Mouse (Mus musculus) adrenal gland, postnatal 4 days (tissue): ENCODE results near the gene Strn4. TPM values are rescaled to one million over a fixed set of nuclear protein-coding genes. Genes with fewer than 3 reads are reported as not detected.

ENCODE experiments used
- DNase-seq, 2 experiments: peaks; one replicate each; pipeline ENCODE4 v3.0.0; 2021 to 2022; ENCODE audit warnings: low spot score in 2 of 2, mixed read lengths in 2 of 2
- long read RNA-seq, 2 experiments: library from polyadenylated mRNA; stranded (forward); transcript quantifications; one replicate each; pipeline ENCODE4 v2.0.0; 2021
- total RNA-seq, 2 experiments: library from RNA; stranded (reverse); gene quantifications; 2 replicates each; pipeline ENCODE4 v1.2.3; 2021

Gene Strn4
- 100 to 1,000 TPM in 1 of 2 experiments, 10 to 100 TPM in 1; 96.9 to 106 TPM for total RNA-seq
- long read RNA-seq, experiment 1, transcript Strn4-202 (18 exons, 3,082 nt) = major isoform, 80 of 126 reads
- long read RNA-seq, experiment 1, transcript Strn4-201 (18 exons, 3,535 nt) = minor isoform, 17 of 126 reads
- long read RNA-seq, experiment 1, partial matches to known transcripts = 17 of 126 reads
- long read RNA-seq, experiment 1, other reads (novel, unspliced or antisense) = 12 of 126 reads
- long read RNA-seq, experiment 2, transcript Strn4-202 (18 exons, 3,082 nt) = major isoform, 216 of 309 reads
- long read RNA-seq, experiment 2, transcript Strn4-201 (18 exons, 3,535 nt) = minor isoform, 50 of 309 reads
- long read RNA-seq, experiment 2, partial matches to known transcripts = 18 of 309 reads
- long read RNA-seq, experiment 2, other reads (novel, unspliced or antisense) = 25 of 309 reads

DNA sequence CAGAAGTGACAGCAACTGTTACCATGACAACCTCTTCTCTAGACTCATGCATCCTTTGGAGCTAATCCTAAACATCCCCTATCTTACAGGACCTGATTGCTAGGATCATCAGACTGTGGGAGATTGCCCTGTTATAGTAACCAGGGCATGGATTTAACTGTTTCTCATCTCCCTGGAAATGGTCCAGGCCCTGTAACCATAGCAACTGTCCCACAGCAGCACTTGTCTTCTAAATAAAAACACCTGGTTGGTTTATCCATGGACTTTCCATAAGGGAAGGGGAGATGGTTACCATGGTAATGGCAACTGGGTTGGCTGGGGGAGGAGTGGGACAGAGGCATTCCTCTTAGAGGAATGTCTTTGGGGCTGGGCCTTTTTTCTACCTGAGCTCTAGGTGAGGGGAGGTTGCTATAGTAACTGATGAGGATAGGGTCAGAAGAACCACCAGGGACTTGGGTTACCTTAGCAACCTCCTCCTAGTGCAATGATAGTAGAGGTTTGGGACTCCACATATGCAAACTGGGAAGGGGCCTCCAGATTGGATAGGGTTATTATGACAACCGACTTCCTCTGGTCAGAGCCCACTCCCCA is at the start of gene Strn4:
Strn4 (plus strand) TSS at position 539 of the 591 bp plus-strand sequence.
- DNase-seq = no peak

- no peak for DNase-seq
Observed at GRCm38 (mm10) chr7:16766443-16766842, 49.2 kb upstream of the Strn4 start.

DNA sequence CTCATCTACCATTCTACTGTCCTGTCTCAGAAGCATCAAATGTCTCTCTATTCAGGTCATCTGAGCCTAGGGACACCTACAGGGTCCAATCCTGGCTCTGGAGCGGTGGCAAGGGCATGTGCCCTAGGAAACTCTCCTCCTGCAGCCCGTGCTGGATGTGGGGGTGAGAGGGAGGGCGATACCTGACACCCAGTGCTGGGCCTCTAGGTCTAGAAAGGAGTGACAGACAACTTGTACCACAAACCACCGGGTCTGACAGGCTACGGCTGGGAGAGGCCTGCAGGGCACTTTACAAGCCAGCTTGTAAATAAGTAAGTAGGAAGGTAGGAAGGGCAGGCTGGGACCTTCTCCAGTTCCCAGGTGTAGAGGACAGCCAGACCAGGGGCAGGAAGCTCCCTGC is 39.8 kb upstream of the Strn4 start:
- DNase-seq = no peak

GRCm38 (mm10) chr7:16780076-16780475 is 35.6 kb upstream of the Strn4 start:
- no peak for DNase-seq

GRCm38 (mm10) chr7:16780825-16781554 is 34.7 kb upstream of the Strn4 start, which contains the start of gene Slc1a5:
Gene Slc1a5 (plus strand): TSS chr7:16781340.
- peak; percentile 75 to 80 for DNase-seq

DNA sequence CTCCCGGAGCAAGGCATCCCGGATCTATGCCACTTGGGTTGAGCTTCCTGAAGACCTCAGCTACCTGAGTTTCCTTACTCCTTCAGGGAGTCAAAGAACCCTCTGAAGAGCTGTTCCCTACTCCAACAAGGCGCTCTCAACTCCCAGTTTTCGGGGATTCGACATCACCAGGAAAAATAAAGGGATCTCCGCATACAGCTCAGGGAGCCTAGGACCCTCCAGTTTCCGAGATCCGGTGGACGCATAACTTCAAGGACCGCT is 34.2 kb upstream of the Strn4 start:
- no peak for DNase-seq

DNA sequence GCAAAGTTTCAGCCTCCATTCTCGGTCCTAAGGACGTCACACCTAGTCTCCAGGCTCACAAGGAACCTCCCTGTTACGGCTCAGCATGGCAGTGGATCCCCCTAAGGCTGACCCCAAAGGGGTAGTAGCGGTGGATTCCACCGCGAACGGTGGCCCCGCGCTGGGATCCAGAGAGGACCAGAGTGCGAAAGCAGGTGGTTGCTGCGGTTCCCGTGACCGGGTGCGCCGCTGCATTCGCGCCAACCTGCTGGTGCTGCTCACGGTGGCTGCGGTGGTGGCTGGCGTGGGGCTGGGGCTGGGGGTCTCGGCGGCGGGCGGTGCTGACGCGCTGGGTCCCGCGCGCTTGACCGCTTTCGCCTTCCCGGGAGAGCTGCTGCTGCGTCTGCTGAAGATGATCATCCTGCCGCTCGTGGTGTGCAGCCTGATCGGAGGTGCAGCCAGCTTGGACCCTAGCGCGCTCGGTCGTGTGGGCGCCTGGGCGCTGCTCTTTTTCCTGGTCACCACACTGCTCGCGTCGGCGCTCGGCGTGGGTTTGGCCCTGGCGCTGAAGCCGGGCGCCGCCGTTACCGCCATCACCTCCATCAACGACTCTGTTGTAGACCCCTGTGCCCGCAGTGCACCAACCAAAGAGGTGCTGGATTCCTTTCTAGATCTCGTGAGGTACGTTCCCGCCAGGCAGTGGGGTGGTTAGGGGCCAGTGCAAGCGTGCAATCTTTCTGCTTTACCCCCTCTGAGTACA is 33.7 kb upstream of the Strn4 start:
- no peak for DNase-seq

GRCm38 (mm10) chr7:16782555-16783125 is 33.0 kb upstream of the Strn4 start:
- no peak for DNase-seq

DNA sequence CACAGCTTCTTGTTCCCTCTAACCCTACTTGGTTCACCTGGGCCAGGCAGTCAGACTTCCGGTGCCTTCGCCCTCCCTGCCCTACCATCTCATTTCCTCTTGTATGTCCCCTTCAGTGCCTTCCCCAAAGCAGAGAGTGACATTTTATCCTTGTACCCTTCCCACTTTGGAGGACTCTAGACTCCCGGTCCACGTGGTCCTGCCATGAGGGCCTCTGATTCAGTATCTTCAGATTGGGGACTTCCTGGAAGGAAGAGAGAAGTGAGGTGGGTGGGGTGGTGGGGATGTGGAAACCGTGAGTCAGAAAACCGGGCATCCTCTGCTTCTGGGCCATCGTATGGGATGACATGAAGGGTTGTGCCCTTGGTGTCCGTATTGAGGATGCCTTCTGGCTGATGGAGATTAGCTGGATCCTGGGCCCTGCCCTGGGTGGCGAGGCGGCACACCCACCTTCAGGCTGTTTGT is 32.4 kb upstream of the Strn4 start:
- DNase-seq = no peak

GRCm38 (mm10) chr7:16783758-16784415 is 31.8 kb upstream of the Strn4 start:
- DNase-seq = peak; percentile 39 to 43

DNA sequence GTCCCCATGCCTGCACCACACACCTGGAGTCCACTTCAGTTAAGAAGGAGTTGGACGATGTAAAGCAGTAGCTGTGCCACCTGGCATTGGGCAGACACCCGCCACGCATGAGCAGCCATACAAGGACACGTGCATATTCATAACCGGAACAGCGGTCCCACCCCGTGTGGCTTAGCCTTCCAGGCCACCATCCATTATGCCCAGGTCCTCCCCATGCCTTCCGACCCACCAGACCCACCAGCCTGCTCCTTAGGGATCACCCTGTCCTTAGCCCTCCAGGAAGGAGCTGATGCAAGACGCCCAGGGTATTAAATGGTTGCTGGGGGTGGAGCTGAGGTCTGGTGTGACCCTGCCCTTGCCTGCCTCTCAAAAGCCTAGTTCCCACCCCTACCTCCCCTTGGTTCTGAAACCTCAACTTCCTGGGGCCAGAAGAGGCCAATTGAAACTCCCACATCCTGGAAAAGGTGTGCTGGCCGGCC is 31.2 kb upstream of the Strn4 start:
- DNase-seq = no peak

DNA sequence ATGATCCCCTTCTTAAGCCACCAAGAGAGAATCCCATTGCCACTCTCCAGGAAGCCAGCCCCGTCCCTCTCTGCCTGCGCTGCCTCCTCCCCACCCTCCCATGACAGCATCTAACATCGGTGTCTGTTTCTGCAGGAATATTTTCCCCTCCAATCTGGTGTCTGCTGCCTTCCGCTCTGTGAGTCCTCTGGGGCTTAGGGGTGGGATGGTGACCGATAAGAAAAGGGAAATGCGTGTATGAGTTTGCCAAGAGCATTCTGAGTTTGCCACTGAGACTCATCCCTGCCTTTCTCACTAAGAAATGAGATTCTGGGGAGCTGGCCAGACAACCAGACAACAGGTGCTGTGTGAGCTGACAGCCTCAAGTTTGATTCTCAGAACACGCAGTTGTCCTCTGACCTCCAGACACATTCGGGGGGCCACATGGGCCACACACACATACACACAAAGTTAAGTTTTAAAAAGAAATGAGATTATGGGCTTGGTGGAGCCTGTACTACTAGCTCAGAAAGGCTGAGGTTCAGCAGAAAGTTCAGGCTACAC is 30.1 kb upstream of the Strn4 start:
- no peak for DNase-seq

DNA sequence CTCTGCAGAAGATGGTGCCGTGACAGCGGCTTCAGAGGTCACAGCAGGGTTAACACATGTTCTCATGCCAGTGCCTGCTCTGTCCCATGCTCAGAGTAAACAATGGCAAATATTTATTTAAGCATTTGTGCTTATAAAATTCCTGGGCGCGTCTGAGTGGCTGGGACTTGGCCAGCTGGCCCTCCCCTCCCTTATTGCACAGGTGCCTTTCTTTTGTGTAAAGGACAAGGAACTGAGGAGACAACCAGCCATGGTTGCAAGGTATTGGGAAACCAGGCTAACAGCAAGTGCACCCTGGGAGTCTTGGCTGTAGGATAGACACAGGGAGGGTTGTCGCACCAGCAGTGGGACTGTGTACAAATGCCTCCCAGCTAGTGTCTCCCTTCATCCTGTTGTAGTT is 23.4 kb upstream of the Strn4 start:
- no peak for DNase-seq

- DNase-seq = no peak
Observed at GRCm38 (mm10) chr7:16793010-16793725, 22.5 kb upstream of the Strn4 start.

DNA sequence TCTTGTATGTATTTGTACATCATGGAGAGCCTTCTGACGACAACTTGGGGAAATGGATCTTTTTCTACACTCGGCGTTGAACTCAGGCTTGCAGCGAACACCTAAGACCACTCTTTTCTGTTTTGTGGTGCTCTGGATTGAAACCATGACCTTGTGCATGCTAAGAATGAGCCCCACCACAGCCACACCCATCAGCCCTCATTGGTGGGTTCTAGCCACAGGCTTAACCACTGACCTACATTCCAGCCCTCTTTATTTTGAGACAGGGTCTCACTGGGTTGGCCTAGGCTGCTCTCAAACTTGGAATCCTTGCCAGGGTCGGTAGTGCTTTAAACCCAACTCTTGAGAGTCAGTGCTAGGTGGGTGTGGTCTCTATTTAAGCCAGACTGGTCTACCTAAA is 20.8 kb upstream of the Strn4 start:
- no peak for DNase-seq

DNA sequence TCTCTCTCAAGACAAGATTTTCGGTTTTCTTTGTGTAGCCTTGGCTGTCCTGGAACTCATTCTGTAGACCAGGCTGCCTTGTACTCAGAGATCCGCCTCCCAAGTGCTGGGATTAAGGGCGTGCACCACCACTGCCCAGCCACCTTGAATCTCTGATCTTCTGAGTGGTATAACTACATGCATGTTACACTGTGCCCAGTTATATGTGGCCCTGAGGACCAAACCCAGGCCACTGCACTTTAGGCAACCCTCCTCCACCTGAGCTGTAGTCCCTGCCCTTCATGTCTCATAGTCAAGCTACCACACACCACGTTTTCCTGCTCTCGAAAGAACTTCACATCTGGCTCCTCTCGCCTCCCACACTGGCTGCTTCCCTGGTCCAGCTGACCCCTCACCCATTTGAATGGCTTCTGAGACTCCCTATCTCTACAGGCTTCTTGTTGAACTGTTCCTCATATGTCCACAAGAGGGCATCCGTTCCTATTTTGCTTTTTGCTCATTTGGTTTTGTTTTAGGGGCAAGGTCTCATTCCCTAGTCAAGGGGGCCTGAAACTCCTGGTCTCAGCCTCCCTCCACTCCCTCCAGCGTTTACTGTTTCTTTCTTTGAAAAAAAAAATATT is 11.2 kb upstream of the Strn4 start:
- no peak for DNase-seq

GRCm38 (mm10) chr7:16807936-16808335 is 7.8 kb upstream of the Strn4 start:
- DNase-seq = no peak

DNA sequence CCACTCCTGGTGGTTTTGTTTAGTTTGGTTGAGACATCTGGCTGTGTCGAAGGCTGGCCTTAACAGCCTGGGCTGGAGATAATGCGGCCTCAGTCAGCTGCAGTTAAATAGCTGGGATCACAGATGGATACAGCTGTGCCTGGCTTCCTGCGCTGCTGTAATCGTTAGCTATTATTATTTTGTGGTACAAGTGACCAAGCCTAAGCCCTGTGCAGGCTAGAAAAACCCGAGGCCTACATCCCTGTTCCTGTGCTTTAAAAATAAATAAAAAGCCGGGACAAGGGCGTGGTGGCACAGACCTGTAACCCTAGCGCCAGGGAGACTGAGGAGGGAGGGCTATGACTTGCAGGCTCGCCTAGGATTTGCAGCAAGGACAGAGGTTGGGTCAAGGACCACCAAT is 7.0 kb upstream of the Strn4 start:
- DNase-seq = no peak

DNA sequence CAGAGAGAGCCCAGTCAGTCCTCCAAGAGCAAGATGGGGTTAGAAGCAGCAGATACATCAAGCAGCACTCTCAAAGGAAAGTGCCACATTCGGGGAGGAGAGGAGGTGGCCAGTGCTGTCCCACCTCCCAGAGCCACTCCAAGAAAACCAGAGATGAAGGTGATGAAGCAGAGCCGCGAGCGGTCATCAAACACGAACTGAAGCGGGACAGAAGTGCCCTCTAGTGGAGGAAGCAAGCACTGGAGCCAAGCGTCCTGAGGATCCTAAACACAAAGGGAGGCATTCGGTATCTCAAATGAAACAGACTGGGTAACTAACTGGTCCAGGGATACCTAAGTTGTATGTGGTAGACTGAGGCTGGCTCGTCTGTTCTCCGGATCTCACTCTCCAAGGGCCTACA is 6.0 kb upstream of the Strn4 start:
- no peak for DNase-seq
